Mouse (Mus musculus) sigmoid colon, adult 10 weeks (tissue): ENCODE data around the gene Gm3633. TPM values are rescaled to one million over a fixed set of nuclear protein-coding genes. Genes with fewer than 3 reads are reported as not detected.

Experiments
- polyA plus RNA-seq: library from polyadenylated mRNA; stranded (reverse); fragments of 350-450 nt; fragmentation: Illumina TruSeq; extraction: RNeasy Lipid Tissue Mini Kit (QIAGEN cat#74804); gene quantifications from one replicate; pipeline ENCODE4 v1.2.3, GENCODE M21; 2014; ENCODE audit warnings: low read depth, low replicate concordance

The Gm3633 gene
- not detected for polyA plus RNA-seq

DNA sequence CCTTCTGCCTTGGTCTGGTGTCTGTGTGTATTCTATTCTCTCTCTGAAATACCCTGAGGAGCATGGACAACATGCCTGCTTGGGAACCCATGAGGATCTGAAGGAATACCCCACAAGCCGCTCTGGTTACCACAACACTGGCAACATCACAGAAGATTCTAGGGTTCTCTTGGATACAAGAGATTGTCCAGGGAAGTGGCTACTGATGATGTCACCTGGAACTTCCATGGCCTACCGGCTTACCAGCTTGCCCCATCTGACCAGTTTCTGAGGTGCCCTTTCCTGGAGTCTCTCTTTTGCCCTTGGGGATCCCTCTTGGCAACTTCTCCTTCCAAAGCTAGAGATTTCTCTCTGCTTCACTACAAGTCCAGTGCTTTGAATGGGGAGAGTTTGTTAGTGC lies at the start of gene Gm3633:
Gm3633 (minus strand) TSS at position 101 of the 400 bp plus-strand sequence.

DNA sequence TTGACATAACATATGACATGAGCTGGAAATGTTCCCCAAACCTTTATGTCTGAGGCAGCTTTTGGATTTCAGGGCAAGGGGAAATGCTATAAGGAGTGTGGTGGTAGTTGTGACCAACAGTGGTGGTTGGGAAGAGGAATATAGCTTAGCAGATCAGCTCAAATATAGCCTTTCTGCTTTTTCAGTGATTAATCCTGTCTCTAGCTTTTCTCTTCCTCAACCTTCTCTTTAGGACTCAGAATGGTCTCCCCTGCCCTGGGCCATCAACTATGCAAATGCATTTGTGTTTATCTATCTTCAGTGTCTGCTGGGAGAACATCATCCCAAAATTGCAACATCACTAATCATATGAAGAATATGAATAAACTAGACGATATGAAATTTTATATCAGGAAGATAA lies 13.9 kb upstream of the Gm3633 start, which contains the start of gene Gm10378:
Gm10378 (plus strand) TSS at position 301 of the 400 bp plus-strand sequence.

DNA sequence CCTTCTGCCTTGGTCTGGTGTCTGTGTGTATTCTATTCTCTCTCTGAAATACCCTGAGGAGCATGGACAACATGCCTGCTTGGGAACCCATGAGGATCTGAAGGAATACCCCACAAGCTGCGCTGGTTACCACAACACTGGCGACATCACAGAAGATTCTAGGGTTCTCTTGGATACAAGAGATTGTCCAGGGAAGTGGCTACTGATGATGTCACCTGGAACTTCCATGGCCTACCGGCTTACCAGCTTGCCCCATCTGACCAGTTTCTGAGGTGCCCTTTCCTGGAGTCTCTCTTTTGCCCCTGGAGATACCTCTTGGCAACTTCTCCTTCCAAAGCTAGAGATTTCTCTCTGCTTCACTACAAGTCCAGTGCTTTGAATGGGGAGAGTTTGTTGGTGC lies 41.9 kb downstream of the Gm3633 start, which contains the start of gene Gm17124:
Gm17124 (minus strand) TSS at position 101 of the 400 bp plus-strand sequence.

Other genes starting within 250 kb of the Gm3633 start
- not detected for gene Gm8005, start 202.2 kb downstream of the Gm3633 start, polyA plus RNA-seq
- not detected for gene Gm8011, start 178.0 kb downstream of the Gm3633 start, polyA plus RNA-seq
- not detected for gene Gm8020, start 139.6 kb downstream of the Gm3633 start, polyA plus RNA-seq
- not detected for gene Gm8024, start 117.6 kb downstream of the Gm3633 start, polyA plus RNA-seq
- gene Gm17124, start 42.0 kb downstream of the Gm3633 start, polyA plus RNA-seq = not detected
- not detected for gene Gm10378, start 14.0 kb upstream of the Gm3633 start, polyA plus RNA-seq
- gene Gm3015, start 126.9 kb upstream of the Gm3633 start, polyA plus RNA-seq = not detected
- not detected for gene Gm10377, start 156.1 kb upstream of the Gm3633 start, polyA plus RNA-seq
- not detected for gene Gm21977, start 211.6 kb upstream of the Gm3633 start, polyA plus RNA-seq